Mouse (Mus musculus): ENCODE data around the gene Fbrsl1.

The Fbrsl1 gene

DNA sequence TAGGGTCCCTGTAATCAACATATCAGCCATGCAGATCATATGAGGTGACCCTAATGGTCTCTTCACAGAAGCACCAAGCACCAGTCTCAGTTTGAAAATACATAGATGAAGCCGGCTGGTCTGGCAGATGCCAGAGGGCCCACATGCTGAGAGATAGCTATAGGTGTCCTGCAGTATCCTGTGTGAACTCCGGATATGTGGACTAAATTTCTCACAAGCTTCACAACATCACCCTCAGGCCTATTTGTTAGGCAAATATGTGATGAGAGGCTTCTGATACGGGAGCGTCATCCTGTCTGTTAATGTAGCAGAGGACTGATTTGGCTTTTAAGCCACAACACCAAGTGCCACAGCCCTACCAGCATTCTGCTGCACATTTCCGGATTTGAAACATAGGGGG lies 37.9 kb downstream of the Fbrsl1 start:
- no peak for DNase-seq

DNA sequence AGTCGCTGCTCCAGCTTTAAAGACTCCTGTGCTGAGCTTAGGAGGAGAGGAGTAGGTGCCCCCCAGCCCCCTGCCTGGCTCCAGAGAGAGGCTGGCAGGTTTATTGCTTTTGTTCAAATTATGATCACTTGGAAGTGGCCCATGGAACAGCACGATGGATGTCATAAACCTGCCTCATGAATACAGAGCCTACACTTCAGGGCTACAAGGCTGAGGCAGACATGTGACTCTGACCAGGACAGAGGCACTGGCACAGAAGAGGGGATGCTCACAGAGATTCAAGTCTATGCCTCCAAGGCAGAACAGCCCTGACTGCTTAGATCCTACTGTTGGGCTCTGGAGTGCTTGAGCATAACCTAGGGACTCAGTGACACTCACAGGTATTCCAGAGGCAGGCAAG lies 39.3 kb downstream of the Fbrsl1 start:
- DNase-seq = no peak

DNA sequence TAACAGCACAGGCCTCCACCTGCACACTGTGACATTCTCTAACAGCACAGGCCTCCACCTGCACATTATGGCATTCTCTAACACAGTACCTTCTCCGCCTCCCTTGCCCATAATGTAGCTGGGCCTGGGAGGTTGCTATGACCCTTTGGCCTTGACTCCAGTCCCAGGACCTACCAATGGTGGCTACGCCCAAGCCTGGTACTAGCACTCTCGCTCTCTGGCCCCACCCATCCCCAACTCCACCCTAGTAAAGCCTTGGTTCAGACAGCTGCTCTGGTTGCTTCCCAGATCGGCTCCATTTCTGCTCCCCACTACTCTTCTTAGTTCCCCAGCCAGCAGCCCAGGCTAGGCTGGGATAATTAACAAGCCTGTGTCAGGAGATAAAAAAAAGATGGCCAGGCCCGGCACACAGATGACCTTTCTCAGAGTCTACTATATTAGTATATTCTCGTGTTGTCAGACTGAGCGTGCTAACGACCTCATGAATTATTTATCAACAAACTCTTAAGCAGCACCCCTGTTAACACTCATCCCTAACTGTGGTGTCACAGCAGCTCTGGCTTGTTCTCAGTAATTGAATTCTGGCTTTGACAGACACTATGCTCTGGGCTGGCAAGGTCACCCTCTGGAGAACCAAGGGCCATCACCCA lies 42.1 kb downstream of the Fbrsl1 start:
- DNase-seq = peak; percentile 37

DNA sequence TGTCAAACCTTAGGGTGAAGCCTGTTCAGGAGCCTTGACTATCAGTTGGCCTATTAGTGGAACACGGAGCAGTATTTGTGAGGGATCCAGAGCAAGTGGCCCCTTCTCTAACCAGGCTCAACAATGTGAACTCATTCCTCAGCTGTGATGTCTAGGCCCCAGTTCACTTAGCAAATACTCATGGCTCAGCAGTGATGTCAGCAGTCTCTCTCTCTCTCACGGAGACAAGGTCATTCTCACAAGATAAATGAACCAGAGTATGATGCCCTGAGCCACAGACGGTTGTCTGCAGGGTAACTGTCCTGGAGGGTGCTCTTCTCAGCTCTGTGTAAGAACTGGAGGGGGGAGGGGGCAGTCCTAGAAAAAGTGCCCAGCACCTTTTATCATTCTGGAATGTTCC lies 44.4 kb downstream of the Fbrsl1 start:
- peak; percentile 71 for DNase-seq

DNA sequence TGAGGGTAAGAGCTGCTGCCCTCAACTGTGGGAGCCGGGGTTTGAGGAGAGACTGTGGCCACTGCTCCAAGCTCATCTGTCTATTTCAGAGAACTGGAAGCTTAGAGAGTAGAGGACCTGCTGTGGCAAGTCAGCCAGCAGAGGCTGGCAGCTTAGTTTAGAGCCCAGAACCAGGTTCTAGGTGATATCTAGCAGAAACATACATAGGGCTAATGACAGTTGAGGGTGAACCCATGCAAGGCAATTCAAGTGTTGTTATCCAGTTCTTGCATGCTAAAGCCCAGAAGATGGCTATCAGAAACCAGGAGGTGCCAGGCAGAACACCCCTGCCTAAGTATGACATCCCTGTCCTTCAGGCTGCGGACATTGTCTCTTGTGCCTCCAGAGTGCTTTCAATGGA lies 45.7 kb downstream of the Fbrsl1 start:
- no peak for DNase-seq

DNA sequence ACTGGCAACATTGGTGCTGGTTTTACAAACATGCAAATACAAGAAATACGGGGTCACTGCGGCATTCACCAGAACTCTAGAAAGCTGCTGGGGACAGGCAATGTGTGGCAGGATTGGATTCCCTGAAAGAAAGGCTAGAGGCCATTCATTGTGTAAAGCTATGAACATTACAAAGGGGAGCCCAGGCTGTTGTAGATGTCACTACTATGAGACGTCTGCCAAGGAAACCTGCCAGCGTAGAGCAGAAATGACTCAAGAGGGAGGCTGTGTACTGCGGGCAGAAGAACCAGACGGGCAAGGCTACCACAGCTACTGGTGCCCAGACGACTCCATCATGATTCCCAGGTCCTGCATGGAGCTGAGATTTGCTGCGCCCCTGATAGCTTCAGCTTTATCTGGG lies 47.2 kb downstream of the Fbrsl1 start:
- no peak for DNase-seq

DNA sequence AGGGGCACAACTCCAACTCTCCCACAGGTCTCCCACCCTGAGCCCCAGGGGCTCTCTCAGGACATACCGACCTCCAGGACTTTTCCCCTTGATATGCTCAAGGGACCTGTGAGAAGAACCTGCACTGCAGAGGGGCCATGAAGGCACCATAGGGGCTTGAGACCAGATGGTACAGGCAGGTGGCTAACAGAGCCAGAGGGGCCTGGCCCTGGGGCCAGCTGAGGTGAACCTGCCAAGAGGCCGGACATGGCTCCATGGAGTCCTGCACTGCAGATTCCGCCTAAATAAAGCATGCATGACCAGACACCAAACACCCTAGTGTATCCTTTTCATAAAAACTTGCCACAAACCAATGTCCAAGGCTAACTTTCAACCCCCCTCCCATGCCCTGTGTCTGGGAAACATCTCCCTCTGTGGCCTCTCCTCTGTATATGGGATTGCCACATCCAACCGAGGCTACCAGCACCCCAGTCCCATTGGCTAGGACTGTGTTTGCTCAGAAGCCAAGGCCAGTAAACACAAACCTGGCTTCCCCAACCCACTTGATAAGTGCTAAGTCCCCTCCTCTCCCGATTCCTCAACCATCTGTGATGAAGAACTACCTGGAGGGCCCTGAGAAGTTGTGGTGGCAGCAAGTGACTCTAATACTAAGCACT lies 53.2 kb downstream of the Fbrsl1 start:
- DNase-seq = no peak

DNA sequence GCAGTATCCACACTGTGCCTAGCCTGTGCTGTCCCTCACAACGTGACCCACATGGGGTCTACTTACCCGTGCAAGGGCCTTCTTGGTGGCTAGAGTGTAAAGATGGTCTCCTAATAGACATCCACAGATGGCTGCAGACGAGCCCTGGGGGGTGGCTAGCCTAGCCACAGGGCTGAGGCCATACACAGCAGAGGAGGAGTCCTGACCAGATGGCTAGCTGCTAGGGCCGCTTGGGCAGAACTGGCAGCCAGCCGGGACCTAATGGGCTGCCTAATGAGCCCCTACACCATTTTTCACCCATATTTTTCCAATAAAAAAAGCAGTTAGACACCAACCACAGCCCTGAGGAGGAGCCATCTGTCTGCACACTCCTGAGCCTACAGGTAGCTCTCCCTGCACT lies 55.6 kb downstream of the Fbrsl1 start:
- peak; percentile 57 for DNase-seq

DNA sequence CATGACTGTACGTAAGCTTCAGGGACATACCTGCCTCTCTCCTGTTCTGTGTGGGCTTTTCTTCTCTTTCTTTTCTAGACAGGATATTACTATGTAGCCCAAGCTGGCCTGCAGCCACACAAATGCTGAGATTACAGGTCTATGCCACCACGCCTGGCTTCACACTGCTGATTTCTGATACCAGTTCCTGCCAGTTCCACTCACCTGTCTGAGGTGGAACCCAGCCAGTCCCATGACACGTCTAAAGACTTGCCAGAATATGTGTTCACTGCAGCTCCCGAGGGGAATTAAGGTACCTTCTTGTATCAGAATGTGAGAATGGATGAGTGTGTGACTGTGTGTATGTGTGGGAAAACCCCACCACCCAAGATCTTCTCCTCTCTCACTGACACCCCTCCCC lies 57.7 kb downstream of the Fbrsl1 start:
- DNase-seq = no peak

DNA sequence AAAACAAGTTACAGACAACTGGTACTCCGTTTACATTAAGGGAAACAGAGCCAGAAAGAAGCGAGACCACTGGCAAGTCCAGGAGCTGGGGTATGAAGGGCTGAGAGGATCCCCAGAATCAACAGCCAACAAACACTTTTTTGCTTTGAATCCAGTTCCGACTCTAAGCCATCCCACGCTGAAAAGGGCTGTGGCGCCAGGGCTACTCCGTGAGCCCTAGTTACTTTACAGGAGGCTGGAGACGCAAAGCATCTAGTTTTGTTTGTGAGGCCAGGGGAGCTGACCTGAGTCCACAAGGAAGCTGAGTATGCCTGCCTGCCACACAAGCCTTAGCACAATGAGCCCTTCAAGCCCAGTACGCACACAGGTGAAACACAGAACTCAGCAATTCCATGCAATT lies 61.0 kb downstream of the Fbrsl1 start:
- DNase-seq = no peak

DNA sequence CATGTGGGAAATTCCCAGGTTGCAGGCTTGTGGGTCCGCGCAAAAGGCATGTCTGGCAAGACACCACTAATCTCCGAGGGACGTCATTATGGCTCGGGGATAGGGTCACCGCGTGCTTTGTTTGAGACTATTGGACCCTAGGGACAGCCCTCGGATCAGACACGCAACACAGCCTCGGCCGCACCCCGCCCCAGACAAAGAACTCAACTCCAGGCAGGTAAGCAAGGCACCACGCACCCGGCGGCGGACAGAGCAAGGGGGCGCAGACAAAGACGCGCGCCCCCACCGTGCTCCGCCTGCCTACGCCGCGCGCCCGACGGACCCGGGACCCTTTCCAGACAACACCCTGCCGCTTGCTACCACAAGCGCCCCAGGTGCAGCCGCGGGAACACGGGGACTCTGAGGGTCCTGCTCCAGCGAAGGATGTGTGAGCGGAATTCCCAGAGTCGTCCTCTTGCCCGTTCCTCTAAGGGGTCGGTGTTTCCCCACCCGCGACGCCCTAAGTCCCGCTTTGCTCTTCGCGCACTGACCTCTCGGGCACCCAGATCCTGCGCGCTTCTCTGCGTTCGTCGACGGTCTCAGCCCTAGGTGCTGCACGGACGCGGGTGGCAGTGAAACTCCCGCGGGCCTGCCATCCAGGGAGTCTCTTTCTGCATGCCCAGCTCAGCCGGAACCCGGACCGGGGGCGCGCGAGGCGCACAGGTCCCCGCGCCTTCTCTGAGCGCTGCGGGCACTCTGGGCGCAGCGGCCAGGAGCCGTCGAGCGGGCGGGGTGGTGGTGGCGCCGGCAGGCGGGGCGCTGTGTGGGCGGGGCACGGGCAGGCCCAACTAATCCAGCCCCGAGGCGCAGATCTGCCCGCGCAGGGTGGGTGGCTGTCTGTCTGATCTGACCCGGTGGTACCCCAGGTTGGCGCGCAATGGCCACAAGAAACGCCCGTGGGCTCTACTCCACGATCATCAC lies 61.7 kb downstream of the Fbrsl1 start:
- peak; percentile 85 for DNase-seq

DNA sequence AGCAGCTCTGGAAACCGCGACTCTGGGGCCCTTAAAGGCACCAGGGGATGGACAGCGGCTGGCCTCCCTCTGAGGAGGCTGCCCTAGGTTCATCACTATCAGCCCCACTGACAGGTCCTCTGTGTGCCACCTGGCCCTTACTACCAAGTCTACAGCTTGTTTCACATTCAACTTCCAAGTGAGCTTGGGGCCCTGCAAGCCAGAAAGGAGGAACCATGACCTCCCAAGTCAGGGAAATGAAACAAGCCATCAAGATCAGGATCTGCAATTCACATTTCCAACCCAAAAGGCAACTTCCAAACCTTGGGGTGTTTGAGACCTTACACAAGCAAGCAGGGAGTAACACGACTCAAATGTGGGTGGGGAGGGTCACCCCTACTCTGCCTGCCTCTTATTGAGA lies 63.0 kb downstream of the Fbrsl1 start:
- DNase-seq = no peak

DNA sequence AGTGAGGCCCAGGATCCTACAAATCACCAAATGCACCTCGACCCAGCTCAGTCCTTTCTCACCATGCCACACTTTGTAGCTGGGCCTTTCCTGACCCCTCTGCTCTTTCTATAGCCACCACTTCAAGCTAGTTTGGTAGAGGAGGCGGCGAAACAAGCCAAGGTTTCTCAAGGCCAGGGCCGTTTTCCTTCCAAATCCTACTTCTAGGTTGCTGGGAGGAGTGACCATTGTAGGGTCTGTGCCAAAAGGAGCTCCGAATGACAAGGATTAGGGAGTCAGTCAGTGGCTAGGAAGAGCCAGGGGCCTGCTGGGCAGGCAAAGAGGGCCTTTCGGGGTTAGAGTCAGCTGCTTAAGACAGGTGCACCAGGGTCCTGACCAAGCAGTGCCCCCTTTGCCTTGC lies 63.8 kb downstream of the Fbrsl1 start:
- no peak for DNase-seq

DNA sequence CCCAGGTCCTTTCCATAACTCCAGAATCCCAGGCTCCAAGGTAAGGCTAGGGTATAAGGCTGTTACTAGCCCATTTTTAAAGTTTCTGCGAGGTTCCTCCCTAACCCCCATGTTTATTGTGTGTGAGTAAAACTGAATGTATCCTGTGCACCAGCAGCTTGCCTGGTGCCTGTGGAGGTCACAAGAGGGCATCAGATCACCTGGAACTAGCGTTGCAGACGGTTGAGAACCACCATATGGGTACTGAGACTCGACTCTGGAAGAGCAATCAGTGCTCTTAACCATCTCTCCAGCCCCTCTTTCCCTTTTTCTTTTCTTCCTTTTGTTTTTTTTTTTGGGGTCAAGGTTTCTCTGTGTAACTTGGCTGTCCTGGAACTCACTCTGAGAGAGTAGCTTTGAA lies 68.5 kb downstream of the Fbrsl1 start:
- no peak for DNase-seq

DNA sequence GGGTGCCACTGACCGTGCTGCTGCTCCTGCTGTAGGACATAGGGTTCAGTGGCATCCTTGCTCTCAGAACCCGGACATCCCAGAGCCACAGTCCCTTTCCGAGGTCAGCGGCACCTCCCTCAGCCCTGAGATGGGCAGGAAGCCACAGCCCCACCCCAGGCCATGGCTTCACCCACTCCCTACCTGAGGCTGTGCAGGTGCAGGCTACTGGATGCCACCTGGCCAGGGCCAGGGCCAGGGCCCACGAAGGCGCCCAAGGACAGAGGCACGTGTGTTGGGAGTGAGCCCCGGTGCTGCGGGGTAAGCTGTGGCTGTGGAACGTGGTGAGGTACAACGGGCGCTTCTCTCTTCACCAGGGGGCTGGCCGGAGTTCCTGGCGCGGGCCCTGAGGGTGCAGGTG lies 69.2 kb downstream of the Fbrsl1 start:
- no peak for DNase-seq

DNA sequence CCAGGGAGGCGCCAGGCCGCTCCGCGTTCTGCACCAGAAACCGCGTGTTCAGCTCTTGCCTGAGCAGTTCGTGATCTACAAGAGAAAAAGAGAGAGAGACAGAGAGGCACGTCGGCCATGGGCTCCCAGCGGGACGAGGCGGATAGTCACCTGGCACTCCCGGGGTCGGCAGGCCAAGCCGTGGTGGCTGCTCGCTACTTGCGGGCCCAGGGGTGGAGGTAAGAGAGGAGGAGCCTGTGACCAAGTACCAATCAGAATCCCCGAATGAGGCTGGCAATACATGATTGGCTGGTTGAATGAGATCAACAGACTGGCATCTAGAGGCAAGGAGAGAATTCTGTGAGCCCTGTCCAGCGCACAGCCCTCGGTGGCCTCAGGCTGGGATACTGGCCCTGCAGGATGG lies 70.1 kb downstream of the Fbrsl1 start:
- DNase-seq = peak; percentile 42

DNA sequence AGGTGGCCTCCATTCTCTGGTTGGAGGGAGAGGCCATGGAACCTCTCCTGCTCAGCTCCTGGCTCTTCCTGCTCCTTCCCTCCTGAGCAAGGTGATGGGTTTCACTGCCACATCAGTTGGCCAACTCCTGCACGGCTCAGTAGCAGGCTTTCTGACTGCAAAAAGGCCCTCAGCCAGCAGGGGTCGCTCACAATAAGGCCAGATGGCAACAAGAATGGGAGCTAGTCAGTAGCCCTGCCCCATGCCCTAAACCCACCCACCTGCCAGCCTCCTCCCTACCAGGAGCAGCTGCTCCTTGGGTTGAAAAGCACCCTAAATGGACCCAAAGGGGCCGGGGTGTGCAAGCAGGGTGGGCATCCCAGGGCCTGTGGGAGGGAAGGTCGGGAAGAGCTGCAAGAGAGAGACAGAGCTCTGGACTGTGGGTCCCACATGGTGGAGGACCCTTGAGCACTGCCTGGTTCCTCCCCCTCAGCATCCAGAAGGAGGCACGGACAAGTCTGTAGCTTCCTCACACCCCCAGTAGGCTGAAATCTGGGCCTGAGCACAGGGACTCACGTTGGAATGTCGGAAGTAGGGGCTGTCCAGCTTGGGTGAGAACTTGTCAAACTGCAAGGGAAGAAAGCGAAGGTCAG lies 71.4 kb downstream of the Fbrsl1 start:
- DNase-seq = peak; percentile 82

DNA sequence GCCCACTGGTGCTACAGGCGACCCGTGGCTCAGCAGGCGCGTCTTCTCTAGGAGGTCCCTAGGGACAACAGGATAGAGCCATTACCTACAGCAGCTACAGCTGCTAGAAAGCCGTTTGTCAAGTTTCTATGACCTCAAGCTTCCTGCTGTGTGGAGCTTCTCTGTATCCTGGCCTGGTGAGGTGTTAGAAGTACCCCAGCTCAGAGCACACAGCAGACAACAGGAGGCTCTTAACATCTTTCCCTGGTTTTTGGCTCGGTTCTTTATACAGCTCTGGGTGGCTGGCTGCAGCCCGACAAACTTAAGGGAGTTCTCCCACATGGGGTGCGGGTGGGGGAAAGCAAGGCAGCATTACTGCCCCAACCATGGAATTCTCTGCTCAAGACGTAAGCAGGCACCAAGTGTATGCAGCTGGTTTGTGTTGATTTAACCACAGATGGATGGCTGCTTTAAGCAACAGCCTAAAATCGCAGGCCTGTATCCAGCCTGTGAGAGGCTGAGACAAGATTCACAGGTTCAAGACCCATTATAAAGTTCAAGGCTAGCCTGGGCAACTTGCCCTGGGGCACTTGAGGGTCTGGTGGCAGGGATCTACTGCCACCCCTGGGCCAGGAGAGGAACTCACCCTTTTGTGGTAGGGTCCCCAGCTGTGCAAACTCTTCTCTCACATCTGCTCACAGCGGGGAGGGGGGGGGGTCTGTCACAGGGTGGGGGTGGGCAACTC lies 84.3 kb downstream of the Fbrsl1 start:
- peak; percentile 25 for DNase-seq

DNA sequence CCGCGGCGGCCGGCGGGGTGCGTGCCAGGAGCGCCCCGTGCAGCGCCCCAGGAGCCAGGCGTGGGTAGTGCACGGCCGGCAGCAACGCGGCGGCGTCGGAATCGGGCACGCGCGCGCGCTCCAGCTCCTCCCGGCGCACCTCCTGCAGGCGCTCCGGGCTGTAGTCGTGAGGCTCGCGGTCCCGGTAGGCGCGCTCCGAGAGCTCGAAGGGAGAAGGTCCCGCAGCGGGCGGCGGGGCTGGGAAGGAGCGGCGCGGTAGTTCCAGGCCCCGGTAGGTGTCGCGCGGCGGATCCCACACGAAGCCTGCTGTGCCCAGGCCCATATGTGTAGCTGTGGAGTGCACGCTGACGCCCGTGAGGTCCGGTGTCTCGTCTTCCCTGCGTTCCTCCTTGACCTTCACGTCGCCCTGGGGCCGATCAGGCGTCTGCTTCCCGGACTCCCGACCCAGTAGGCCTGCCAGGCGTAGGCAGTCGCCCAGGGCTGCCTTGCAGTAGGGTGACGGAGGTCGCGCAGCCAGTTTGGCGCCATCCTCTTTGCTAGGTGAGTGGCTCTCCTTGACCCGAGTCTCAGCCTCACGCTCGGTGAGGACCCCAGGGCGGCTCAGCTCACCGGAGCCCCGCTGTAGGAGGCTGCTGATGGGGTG lies 85.0 kb downstream of the Fbrsl1 start:
- peak; percentile 90 for DNase-seq

DNA sequence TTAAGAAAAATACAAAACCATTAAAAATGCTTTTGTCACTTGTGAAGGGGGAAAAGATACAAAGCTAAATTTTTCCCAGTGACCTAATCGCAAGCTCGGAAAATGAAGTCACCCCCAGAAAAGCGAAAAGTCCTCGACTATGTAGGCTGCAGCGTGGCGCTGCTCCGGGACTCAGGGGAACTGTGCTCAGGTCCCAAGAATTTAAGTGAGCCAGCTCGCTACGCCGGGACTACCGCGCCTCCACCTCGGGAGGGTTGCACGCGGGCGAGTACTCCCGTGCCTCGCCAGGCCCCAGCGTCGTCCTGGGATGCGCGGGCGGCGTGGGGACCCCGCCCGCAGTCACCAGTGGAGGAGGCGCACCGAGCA lies 85.5 kb downstream of the Fbrsl1 start:
- no peak for DNase-seq

DNA sequence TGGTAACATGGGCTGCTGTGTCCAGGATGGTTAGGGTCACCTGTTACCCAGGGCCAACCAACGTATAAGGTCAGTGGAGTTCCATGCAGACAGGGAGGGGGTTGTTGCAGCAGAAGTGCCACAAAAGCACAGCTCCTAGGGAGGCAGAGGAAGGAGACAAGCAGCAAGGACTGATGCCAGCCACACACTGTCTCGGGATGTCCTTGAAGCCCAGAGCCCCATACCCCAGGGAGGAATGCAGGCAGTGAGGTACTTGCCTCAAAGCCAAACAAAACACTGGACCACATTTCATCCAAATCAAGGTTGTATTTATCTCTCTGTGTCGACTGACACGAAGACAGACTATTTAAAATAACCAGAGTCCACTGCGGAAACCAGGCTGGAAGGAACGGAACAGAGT lies 86.8 kb downstream of the Fbrsl1 start:
- DNase-seq = no peak

DNA sequence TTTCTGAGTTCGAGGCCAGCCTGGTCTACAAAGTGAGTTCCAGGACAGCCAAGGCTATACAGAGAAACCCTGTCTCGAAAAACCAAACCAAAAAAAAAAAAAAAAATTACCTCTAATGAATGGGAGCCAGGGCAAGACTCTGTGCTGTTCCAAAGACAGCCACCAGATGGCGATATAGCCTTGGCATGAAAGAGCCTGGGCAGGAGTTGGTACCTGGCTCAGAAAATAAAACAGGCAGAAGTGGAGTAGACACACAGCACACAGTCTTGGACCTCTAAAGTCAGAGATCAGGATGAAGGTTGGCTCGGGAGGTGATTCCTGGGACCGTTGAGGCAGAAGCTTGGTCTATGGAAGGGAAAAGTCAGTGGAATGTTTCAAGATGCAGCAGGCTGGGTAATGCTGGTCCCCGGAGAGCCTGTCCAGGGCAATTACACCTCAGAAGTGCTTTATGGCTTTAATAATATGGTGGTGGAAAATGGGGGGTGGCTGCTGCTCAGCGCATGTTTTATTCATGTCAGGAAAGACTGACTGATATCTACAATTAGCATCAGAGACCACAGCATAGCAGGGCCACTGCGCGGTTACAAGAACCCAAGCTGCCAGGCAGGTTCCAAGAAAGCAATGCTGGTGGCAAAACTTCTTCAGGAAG lies 90.6 kb downstream of the Fbrsl1 start:
- peak; percentile 89 for DNase-seq

Data from retina, postnatal 1 day (tissue).